Mouse (Mus musculus) layer of hippocampus, postnatal 25 days (tissue): ENCODE data around the gene Myzap. TPM values are rescaled to one million over a fixed set of nuclear protein-coding genes. Genes with fewer than 3 reads are reported as not detected.

Experiments used
- DNase-seq, 2 experiments: peaks; one replicate each; pipeline ENCODE4 v3.0.0; 2022; ENCODE audit warnings: mixed read lengths in 2 of 2, low spot score in 1 of 2; ENCODE audit errors: extremely low spot score in 1 of 2
- total RNA-seq, 2 experiments: library from RNA; stranded (reverse); gene quantifications; 2 replicates each; pipeline ENCODE4 v1.2.3; 2021

The Myzap gene
- total RNA-seq, 2 experiments from 2014 or later = 0.77 to 1.1 TPM

DNA sequence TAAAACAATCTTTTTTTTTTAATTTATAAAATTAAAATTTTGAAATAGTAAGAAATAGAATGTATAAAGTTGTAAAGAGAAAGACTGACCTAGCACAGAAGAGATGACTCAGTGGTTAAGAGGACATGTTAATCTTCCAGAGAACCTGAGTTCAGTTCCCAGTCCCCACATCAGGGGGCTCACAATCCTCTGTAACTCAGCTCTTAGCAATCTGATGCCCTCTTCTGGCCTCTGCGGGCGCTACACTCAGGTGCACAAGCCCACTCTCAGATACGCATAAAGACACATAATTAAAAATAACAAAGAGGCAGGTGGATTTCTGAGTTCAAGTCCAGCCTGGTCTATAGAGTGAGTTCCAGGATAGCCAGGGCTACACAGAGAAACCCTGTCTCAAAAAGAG is 38.2 kb downstream of the Myzap start:
- DNase-seq = no peak

- no peak for DNase-seq
These were observed 42.0 kb downstream of the Myzap start for GRCm38 (mm10) chr9:71550176-71550575.

DNA sequence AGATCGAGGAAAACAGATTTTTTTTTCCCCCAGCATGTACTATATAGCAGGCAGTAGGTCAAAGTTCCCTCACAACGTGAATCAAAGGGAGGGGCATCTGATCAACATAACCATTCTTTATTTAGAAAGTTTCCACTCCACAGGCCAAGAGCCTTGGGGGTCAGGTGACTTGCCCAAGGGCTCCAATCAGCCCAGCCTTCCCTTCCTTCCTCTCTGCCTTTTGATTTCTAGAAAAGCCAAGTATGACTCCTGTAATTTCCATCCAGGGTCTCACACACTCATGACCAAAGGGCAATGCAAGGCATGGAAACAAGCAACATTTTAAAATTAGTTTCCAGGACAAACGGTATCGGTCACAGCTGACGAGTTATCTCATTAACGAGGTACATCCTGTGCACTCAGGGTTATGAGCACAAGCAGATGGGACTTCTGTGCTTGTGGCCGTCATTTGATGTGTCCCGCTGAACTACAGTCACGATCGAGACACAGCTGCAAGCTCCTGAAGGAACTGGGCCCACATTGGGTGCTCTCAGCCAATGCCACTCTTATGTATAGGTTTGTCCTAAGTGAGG is 44.4 kb downstream of the Myzap start:
- DNase-seq = no peak

GRCm38 (mm10) chr9:71544831-71545230 is 47.3 kb downstream of the Myzap start:
- DNase-seq = no peak

DNA sequence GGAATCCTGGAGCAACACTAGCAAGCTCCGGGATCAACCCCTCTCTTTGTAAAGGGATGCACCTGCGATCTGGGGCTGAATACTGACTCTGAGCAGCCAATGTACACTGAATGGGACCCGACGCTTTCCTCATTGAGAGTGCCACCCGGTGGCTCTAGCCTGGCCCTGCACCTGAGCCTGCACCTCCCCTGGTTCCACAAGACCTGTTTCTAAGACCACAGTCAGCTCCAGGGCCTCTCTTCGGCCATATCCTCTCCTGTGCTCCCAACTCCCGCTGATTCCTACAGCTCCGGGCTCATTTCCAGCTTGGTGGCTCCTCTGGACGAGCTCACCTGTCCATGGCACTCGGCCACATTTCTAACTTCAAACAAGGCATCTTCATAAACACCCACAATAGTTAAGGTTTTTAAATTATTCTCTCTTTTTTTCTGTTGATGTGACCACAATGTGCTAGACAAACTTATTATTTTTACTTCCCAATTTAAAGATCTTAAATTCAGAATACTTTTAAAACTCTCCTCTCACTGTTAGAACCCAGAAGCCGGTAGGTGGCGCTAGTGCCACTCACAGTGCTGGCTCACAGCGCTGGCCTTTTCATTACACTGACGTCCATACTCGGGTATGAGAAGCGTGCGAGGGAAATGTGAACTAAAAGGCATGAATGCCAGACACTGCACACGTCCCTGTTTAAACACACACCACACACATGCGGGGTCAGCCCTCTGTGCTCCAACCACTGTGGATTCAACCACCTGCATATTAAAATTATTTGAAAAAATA is 48.5 kb downstream of the Myzap start:
- peak; percentile 67 to 95 for DNase-seq

DNA sequence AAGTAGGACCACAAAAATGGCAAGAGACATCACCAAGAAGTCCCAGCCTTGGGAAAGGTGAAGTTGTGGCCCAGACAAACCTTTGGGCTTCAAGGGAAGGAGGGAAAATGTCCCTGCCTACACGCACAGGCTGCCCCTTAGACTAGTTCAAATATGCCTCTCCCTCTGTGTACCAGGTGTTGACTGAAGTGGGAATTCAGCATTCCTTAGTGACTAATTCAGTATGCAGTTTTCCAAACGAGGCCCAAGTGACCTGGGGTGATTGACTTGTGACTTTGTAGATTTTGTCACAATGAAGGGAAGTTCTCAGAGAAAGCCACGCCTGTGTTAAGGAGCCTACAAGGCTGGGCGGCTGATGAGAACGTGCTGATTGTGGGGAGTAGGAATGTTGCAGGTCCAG is 49.9 kb downstream of the Myzap start:
- no peak for DNase-seq

GRCm38 (mm10) chr9:71540739-71541138 is 51.4 kb downstream of the Myzap start:
- DNase-seq = no peak

DNA sequence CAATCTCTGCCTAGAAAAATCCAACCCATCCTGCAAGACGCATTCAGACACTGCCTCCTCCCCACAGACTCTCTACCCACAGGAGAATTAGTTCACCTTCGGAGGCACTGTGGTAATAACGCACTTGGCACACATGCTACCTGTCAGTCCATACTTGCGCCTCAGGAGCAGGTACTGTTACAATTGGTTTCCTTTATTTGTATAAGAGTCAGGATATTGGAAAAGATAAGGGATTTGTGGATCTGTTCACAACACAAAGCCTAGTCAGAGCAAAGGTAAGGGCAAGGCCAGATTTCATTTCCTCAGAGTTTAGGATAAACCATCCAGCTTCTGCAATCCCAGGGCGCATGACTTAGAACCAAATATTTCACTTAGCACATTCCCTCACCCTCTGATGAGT is 56.4 kb downstream of the Myzap start:
- no peak for DNase-seq

- no peak for DNase-seq
These were observed 57.1 kb downstream of the Myzap start for GRCm38 (mm10) chr9:71535036-71535435.

- no peak for DNase-seq
These were observed 62.2 kb downstream of the Myzap start for GRCm38 (mm10) chr9:71529960-71530359.

GRCm38 (mm10) chr9:71527438-71527837 is 64.7 kb downstream of the Myzap start:
- no peak for DNase-seq

DNA sequence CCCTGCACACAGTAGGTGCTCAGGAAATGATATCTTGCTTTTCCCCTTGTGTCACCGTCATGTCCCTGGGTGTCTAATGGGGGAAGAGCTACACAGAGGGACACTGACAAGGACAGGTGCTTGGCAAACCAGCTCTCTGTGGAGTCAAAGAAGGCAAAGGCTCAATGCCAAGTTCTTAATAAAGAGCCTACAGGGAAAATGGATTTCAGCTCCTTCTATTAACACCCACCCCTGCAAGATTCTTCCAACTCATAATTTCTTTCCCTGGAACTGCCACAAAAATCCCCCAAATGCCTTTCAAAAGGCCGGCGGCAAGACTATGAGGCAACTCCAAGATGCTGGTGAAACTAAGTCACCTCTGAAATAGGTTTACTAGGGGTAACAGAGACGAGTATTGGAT is 68.3 kb downstream of the Myzap start:
- no peak for DNase-seq

- DNase-seq = no peak
These were observed 72.3 kb downstream of the Myzap start for GRCm38 (mm10) chr9:71519836-71520235.

DNA sequence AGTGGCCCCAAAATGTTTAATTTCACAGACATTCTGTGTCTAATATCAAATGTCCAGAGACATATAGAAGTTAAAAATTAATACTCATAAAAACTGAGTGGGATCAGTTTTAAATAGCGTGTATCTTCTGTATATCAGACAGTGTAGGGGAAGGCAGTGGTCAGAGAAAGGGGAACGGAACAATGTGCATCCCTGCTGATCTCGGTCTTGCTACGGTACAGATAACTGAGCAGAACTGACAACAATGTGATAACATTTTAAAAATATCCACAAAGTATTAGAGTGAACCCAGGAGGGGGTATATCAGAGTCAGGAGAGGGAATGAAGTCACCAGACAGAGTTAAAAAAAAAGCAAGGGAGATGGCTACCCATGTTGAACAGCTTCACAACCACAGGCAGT is 74.7 kb downstream of the Myzap start:
- DNase-seq = no peak

DNA sequence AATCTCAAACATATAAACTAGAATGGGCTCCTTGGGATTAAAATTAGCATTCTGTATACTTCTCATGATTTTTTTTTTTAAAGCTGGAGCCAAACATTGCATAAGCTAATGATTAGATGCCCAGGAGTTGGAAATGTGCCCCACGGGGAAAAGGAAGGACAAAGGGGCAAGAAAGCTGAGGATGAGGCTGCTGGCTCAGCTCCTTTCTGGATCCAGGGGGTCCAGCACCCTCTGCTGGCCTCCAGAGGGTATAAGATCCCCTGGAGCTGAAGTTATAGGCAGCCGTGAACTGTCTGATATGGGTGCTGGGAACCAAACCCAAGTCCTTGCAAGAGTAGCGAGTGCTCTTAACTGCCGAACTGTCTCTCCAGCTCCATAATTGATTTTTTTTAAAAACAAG is 76.3 kb downstream of the Myzap start:
- DNase-seq = no peak

GRCm38 (mm10) chr9:71513566-71513965 is 78.6 kb downstream of the Myzap start:
- DNase-seq = no peak

- DNase-seq = no peak
These were observed 79.3 kb downstream of the Myzap start for GRCm38 (mm10) chr9:71512899-71513298.

GRCm38 (mm10) chr9:71498391-71499182 is 93.6 kb downstream of the Myzap start:
- no peak for DNase-seq

GRCm38 (mm10) chr9:71496637-71497036 is 95.5 kb downstream of the Myzap start:
- no peak for DNase-seq

DNA sequence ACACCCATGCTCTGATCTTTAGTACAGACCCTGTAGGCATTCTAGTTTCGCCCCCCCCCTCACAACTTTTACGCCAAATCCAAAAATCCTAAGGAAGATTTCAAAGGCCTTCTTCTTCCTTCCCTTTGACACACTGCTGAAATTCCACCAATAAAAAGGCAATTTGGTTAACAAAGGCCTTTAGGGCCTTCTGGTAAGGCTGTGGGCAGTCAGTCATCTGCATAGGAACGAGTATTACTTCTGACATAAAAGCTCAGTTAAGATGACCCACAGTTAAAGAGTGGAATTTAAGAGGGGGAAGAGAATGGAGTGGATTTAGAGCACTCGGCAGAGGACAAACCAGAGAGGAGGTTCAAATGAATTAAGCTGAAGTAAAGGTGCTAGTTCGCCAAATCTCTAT is 98.4 kb downstream of the Myzap start:
- DNase-seq = no peak

DNA sequence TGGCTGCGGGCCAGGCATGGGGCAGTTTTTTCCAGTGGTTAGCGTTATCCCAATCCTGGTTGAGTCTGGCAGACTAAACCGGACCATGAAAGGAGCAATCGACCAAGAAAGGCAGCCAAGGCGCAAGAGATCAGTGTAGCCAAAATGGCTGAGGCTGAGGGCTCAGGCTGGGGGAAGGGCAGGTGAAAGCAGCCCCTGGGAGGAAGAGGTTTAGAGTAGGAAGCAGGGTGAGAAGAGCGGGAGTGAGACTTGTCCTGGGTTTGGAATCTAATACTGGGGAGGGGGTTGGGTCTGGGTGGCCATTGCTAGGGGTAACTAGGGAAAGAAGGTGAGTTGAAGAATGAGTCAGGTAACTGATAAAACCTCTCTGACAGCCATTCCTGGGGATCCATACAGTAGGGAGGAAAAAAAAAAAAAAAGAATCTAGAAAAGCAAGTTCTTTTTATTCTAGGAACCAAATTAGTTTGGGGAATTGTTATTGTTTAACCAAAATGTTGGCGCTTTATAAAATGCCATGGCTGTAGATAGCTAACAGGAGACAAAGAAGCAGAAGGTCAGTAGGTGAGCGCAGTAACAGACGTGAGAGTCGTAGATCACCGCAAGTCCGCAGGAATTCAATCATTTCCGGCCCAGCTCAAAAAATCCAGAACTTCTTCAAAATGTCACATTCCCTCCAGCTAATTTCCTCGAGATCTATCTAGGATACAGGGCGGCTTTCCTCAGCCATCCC is 99.7 kb downstream of the Myzap start:
- no peak for DNase-seq
